In genomic region chr6:99463906-99464305, GRCm38 (mm10) we compare ENCODE assay signal across 16 mouse cellular contexts. TPM values are rescaled to one million over a fixed set of nuclear protein-coding genes. Genes with fewer than 3 reads are reported as not detected.
DNase-seq lines count a peak whose midpoint lies in the region; ATAC-seq and TF ChIP-seq lines count a peak whose summit lies in the region.
"Had no signal": no experiment of that assay in that cellular context is flagged by ENCODE, and none has a peak within 500 bp of the region (broad histone marks: within the 10 kb centered on the region; RNA-seq: fewer than 3 reads in every experiment).

No protein-coding gene starts in this region.

- no peak for TF ChIP-seq EP300 in liver, postnatal 0 days (IDR thresholded peaks at IDR 0.05; ENCODE audit: low read depth)

- intact Hi-C loops in gastrocnemius, adult 2 months (cut with DNase I), result no loop called here

- H3K27ac ChIP-seq in gastrocnemius, adult 2 months, result no peak overlapping the region
- H3K27ac ChIP-seq in midbrain, postnatal 0 days (ENCODE audit: low read depth, low read length), result no peak overlapping the region
- no peak overlapping the region for H3K27ac ChIP-seq in midbrain, embryonic 16.5 days (ENCODE audit: low read length)
- H3K27ac ChIP-seq in liver, postnatal 0 days (ENCODE audit: low read depth), result no peak overlapping the region
- H3K27ac ChIP-seq: embryonic facial prominence, embryonic 15.5 days; kidney, embryonic 15.5 days; limb, embryonic 12.5 days; liver, embryonic 13.5 days had no signal

- H3K9me3 ChIP-seq in midbrain, postnatal 0 days (ENCODE audit: low read length), result no peaks in the 10 kb centered on the region
- H3K9me3 ChIP-seq in midbrain, embryonic 16.5 days (replicated peaks; ENCODE audit: control insufficient read depth, low read length, poor library complexity, severe bottlenecking), result no peaks in the 10 kb centered on the region
- no peaks in the 10 kb centered on the region for H3K9me3 ChIP-seq in liver, postnatal 0 days (ENCODE audit: low read length)
- H3K9me3 ChIP-seq: embryonic facial prominence, embryonic 15.5 days; kidney, embryonic 15.5 days; limb, embryonic 12.5 days; liver, embryonic 13.5 days had no signal

- ATAC-seq in midbrain, postnatal 0 days (ENCODE audit: low FRiP score), result no peak
- ATAC-seq in midbrain, embryonic 16.5 days, result no peak
- ATAC-seq in liver, postnatal 0 days, result no peak
- ATAC-seq: hindbrain, embryonic 16.5 days had no signal

- no peak overlapping the region for H3K4me3 ChIP-seq in gastrocnemius, adult 2 months
- H3K4me3 ChIP-seq in midbrain, postnatal 0 days (ENCODE audit: low read depth, low read length), result no peak overlapping the region
- no peak overlapping the region for H3K4me3 ChIP-seq in midbrain, embryonic 16.5 days (ENCODE audit: low read depth, low read length)
- no peak overlapping the region for H3K4me3 ChIP-seq in liver, postnatal 0 days (ENCODE audit: low read depth, low read length)
- H3K4me3 ChIP-seq: embryonic facial prominence, embryonic 15.5 days; kidney, embryonic 15.5 days; limb, embryonic 12.5 days; liver, embryonic 13.5 days had no signal

- 74% methylated on average over 7 of the region's 7 CpGs for WGBS in midbrain, postnatal 0 days
- WGBS in midbrain, embryonic 16.5 days, result 70% methylated on average over 7 of the region's 7 CpGs
- 81% methylated on average over 7 of the region's 7 CpGs for WGBS in liver, postnatal 0 days (ENCODE audit: insufficient replicate concordance)

- H3K9ac ChIP-seq in midbrain, postnatal 0 days (replicated peaks; ENCODE audit: low read length, poor library complexity, severe bottlenecking), result no peak overlapping the region
- H3K9ac ChIP-seq in midbrain, embryonic 16.5 days (ENCODE audit: low read depth, low read length), result no peak overlapping the region
- no peak overlapping the region for H3K9ac ChIP-seq in liver, postnatal 0 days (replicated peaks)
- H3K9ac ChIP-seq: embryonic facial prominence, embryonic 15.5 days; kidney, embryonic 15.5 days; limb, embryonic 12.5 days; liver, embryonic 13.5 days had no signal

- H3K36me3 ChIP-seq in midbrain, postnatal 0 days (ENCODE audit: insufficient read depth, low read length), result no peaks in the 10 kb centered on the region
- no peaks in the 10 kb centered on the region for H3K36me3 ChIP-seq in midbrain, embryonic 16.5 days (ENCODE audit: control insufficient read depth, insufficient read depth, low read length)
- 0 out of 2 replicates have a peak, but pooled peaks cover 7% of the 10 kb centered on the region for H3K36me3 ChIP-seq in liver, postnatal 0 days (replicated peaks; ENCODE audit: insufficient read depth, low read length)
- H3K36me3 ChIP-seq: embryonic facial prominence, embryonic 15.5 days; kidney, embryonic 15.5 days; limb, embryonic 12.5 days; liver, embryonic 13.5 days had no signal

- no peak for TF ChIP-seq CTCF in gastrocnemius, adult 2 months (IDR thresholded peaks at IDR 0.05)
- no peak for TF ChIP-seq CTCF in midbrain, postnatal 0 days (IDR thresholded peaks at IDR 0.05)
- no peak for TF ChIP-seq CTCF in liver, postnatal 0 days (IDR thresholded peaks at IDR 0.05; ENCODE audit: low read depth)

- H3K4me1 ChIP-seq in midbrain, postnatal 0 days (ENCODE audit: insufficient read depth, low read length), result no peaks in the 10 kb centered on the region
- H3K4me1 ChIP-seq in midbrain, embryonic 16.5 days (ENCODE audit: control insufficient read depth, insufficient read depth, low read length), result peaks cover 14% of the 10 kb centered on the region
- no peaks in the 10 kb centered on the region for H3K4me1 ChIP-seq in liver, postnatal 0 days (ENCODE audit: insufficient read depth)
- H3K4me1 ChIP-seq: embryonic facial prominence, embryonic 15.5 days; liver, embryonic 13.5 days had no signal

- H3K4me2 ChIP-seq in midbrain, postnatal 0 days (ENCODE audit: low read depth, low read length, poor library complexity, severe bottlenecking), result no peak overlapping the region
- H3K4me2 ChIP-seq in midbrain, embryonic 16.5 days (ENCODE audit: low read length), result no peak overlapping the region
- H3K4me2 ChIP-seq in liver, postnatal 0 days (ENCODE audit: low read depth, low read length), result no peak overlapping the region
- H3K4me2 ChIP-seq: embryonic facial prominence, embryonic 15.5 days; kidney, embryonic 15.5 days; limb, embryonic 12.5 days; liver, embryonic 13.5 days had no signal

- no peaks in the 10 kb centered on the region for H3K27me3 ChIP-seq in midbrain, postnatal 0 days (ENCODE audit: insufficient read depth, low read length)
- no peaks in the 10 kb centered on the region for H3K27me3 ChIP-seq in midbrain, embryonic 16.5 days (ENCODE audit: control insufficient read depth, insufficient read depth, low read depth, low read length)
- no peaks in the 10 kb centered on the region for H3K27me3 ChIP-seq in liver, postnatal 0 days (ENCODE audit: insufficient read depth, low read length)
- H3K27me3 ChIP-seq: embryonic facial prominence, embryonic 15.5 days; kidney, embryonic 15.5 days; limb, embryonic 12.5 days; liver, embryonic 13.5 days had no signal

- peak; percentile 58 for DNase-seq in gastrocnemius, adult 2 months
- DNase-seq in gastrocnemius, postnatal 4 days (ENCODE audit: low spot score in 2 of 2), result no peak
- peak; percentile 62 for DNase-seq in midbrain, postnatal 0 days (ENCODE audit: low spot score)
- peak; percentile 62 for DNase-seq in cerebellum, adult 9-10 months
- no peak for DNase-seq in testis, postnatal 10 days (ENCODE audit: low spot score)
- no peak for DNase-seq in liver, postnatal 0 days
- DNase-seq: adrenal gland, postnatal 14 days; B cell, adult 2 months; gastrocnemius, postnatal 25 days; liver, embryonic 13.5 days; midbrain, embryonic 14.5 days had no signal

RNA-seq across cellular contexts. Expression of gene Foxp1, which starts 58.6 kb away (rescaled TPM):
- total RNA-seq in gastrocnemius, adult 2 months (2021), result 10 to 100 TPM; 17.4 to 20.9 TPM
- 10 to 100 TPM; 47.2 to 50.8 TPM for total RNA-seq in gastrocnemius, postnatal 4 days (2021)
- total RNA-seq in midbrain, postnatal 0 days (2014; rRNA removed), result 66.2 and 71.1 TPM in 2 replicates
- 67.8 and 74.3 TPM in 2 replicates for polyA plus RNA-seq in midbrain, postnatal 0 days (2015; fragmentation: Nextera tagmentation; extraction: Ambion mirVana)
- 77.8 and 79.8 TPM in 2 replicates for polyA plus RNA-seq in midbrain, embryonic 16.5 days (2015; fragmentation: Nextera tagmentation; extraction: Ambion mirVana)
- 18.4 and 18.9 TPM in 2 replicates for polyA plus RNA-seq in liver, postnatal 0 days (2015; fragmentation: Nextera tagmentation; extraction: Ambion mirVana)

Comparison
In these comparisons a context has a peak if more than half of its experiments do, and no peak if none do; other contexts are left out.
1. DNase-seq: peak in gastrocnemius, adult 2 months (single experiment), midbrain, postnatal 0 days (single experiment) and cerebellum, adult 9-10 months (single experiment); none in gastrocnemius, postnatal 4 days (0 of 2), testis, postnatal 10 days (single experiment) and liver, postnatal 0 days (single experiment).